Mouse (Mus musculus) left cerebral cortex, postnatal 36 days (tissue): Measurements from ENCODE around the gene Dock7. TPM values are rescaled to one million over a fixed set of nuclear protein-coding genes. Genes with fewer than 3 reads are reported as not detected.

Experiments
- DNase-seq, 2 experiments: peaks; one replicate each; pipeline ENCODE4 v3.0.0; 2021 to 2022; ENCODE audit warnings: low spot score in 2 of 2, mixed read lengths in 1 of 2
- intact Hi-C: fragments of 180-260 bp; cut with DNase I; formaldehyde crosslinking; loops from one replicate; pipeline ENCODE4 v1.15.1; 2025
- total RNA-seq, 2 experiments: library from RNA; stranded (reverse); gene quantifications; 2 replicates each; pipeline ENCODE4 v1.2.3; 2021

Gene Dock7
- total RNA-seq, 2 experiments from 2014 or later = 36.0 to 45.1 TPM

DNA sequence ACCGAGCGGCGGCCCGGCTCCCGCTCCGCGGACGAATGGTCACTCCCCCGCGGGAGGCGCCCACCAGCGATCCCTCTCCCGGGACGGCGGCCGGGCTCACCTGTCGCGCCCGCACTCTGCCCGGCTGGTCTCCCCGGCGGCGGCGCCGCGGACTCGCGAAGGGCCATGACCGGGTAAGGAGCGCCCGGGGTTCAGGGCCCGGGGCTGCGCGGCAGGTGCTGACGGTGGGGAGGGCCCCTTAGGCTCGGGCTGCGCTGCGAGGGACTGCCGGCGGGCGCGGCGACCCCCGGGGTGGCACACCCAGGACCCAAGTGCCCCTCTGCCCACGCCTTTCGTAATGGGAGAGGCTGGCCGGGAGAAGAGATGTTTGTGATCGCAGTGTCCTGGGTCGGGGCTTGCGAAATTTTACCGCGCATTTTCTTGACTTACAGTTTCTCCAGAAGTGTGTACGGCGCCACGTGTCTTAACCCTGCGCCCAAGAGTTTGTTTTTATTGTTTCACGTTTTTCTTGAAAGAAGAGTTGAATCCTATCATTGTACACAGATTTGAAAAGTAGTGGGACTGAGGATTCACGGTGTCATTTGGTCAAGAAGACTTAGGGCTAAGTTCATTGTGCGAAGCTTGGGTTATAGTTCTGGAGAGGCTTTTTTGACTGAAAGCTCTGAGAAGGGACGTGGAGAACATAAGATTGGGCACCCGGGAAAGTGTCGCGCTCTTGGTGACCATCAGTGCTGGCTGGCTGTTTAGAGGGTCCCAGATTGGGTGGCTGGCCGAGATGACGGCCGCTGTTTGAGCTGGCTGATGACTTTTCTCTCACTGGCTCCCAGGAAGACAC lies 196.4 kb downstream of the Dock7 start:
- DNase-seq = no peak
- intact Hi-C loops = loop anchor here (5.0 kb wide), 1 partner anchor 268 kb away; the partner anchor contains the start of gene Atg4c

DNA sequence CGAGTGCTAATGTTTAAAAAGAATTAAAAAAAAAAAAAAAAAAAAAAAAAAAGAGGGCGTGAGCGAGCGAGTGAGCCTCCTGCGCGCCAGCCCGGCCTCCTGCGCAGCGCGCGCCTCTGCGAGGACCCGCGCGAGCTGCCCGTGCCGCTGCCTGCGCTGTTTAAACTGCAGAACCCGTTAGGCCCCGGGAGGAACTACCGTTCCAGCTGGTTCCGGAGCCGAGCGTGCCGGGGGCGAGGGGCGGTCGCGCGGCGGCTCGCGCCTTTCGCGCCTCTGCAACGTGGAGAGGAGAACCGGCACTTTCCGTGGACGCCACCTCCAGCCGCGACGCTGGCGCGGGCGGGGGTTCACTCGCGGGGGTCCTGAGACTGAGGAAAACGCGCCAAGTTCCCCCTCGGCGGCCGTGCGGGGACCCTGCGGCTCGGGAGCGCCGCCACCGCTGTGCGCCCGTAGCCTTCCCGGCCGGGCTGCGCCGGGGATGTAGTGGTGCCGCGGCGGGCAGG lies 197.1 kb downstream of the Dock7 start, which contains the start of gene Usp1:
Usp1 (plus strand) TSS at position 243 of the 503 bp plus-strand sequence.
- peak in 1 of 2 experiments; percentile 89 for DNase-seq
- intact Hi-C loops = loop anchor here (2.0 to 5.0 kb wide), 2 partner anchors 197 to 269 kb away; partner anchors contain the start of genes Atg4c and Dock7

DNA sequence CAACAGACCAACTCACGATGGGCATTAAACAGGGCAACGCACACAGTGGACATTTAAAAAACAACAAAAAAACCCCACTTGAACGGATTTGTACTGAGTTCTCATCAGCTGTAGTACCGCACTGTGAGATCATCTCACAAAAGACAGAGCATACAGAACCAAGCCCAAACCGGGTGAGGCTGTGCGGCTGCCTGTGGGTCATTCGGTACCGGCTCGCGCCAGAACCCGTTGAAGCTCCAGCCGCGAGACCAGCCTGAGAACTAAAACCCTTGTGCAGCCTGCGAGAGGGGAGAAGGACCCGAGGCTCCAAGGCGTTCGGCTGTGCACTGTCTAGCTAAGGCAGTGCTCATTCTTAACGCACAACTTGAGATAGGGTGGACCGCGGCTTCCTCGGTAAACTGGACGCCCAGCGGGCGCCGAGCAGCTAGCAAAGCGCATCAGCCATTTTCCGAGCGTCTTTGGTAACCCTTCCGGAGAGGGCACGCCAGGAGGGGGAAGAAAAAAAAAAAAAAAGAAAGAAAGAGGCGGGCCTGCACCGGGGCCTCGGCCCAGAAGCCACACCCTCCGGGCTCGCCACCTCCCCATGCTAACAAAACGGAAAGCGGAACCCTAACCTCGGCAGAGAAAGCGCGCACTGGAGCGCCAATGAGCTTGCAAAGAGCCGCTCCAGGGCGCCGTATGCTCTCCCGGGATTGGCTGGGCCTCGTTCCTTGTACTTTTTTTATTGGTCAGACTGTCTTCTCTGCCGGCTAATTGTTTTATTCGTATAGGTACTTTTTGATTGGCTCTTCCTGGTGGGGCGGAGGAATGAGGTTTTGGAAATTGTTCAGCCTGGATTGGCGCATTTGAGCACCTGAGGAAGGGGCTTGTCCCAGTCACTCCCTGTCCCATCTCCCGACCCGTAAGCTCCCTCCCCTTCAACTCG lies 197.8 kb downstream of the Dock7 start:
- intact Hi-C loops = loop anchor here (2.0 to 5.0 kb wide), 2 partner anchors 198 to 269 kb away; partner anchors contain the start of genes Atg4c and Dock7
- DNase-seq = peak; percentile 97

DNA sequence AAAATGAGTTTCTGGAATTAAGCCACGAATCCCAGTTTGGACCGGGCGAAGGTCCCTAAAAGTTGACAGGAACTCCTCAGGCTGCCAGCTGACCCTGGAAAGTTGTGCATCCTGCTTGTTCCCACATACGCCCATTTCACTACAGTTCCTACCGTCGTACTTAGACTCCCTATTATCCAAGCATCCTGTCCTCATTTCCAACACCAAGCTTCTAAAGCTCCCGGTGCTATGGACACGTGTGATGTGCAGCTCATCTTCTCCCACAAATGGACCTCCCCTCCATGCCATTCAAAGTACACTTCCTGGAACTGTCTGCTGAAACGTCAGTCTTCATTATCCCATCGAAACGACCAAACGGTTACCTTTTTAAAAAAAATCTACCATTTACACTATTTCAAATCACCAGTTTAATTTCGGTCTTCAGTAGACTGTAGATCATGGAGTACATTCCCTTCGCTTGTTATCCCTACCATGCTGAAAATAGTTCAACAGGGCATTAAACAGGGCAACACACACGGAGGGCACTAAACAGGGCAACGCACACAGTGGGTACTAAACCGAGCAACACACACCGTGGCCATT lies 198.6 kb downstream of the Dock7 start:
- DNase-seq = peak in 1 of 2 experiments; percentile 8
- intact Hi-C loops = loop anchor here (2.0 to 5.0 kb wide), 2 partner anchors 199 to 270 kb away; partner anchors contain the start of genes Atg4c and Dock7

DNA sequence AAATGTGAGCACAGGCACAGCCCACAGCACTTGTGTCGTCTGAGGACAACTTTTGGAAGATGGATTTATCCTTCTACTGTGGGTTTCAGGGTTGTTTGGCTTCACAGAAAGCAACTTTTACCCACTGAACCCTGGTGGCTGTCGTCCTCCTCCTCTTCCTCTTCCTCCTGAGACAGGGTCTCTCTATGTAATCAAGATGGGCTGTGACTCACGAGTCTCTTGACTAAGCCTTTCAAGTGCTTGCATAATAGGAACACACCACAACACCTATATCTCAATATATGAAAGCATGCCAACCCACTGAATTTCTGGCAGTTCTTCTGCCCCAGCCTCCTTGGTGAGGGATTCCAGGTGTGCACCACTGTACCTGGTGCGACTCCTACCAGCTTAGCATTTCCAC lies 199.8 kb downstream of the Dock7 start:
- intact Hi-C loops = loop anchor here (5.0 kb wide), 1 partner anchor 271 kb away; the partner anchor contains the start of gene Atg4c
- no peak for DNase-seq

DNA sequence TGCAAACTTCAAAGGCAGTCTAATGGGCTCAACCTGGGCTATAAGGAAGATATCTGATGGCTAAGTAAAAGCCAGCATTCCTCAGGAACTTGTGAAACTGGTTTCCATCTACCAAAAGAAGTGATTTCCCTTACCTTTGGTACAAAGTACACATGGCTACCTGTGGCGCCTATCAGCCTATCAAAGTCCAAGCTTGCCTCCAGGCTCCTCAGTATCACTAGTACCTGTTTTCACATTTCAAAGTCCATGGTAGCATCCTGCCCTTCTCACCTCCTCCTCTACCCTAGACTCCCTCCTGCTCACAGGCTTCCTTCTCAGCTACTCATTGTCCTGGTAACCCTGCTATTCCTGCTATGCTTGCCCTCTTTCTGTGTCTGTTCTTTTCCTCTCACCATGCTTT lies 202.5 kb downstream of the Dock7 start:
- DNase-seq = no peak
- intact Hi-C loops = no loop called here

DNA sequence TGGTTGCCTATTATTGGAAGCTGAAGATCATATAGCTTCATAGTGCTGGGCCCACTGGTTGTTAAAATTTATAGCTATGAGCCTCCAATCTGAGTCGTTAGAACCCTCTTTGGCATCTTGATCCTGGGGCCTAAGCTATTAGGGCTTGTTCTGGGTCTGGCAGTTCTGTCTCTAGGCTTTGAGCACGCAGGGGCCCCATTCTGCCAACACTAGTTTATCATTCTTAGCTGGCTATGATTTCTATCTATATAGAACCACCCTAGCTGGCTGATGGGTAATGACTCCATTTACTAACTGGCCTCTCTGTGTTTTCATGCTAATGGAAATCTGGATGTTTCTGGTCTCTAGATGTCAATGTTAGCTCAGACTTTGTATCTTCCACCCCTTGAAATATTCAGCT lies 203.0 kb downstream of the Dock7 start:
- DNase-seq = no peak
- intact Hi-C loops = no loop called here

DNA sequence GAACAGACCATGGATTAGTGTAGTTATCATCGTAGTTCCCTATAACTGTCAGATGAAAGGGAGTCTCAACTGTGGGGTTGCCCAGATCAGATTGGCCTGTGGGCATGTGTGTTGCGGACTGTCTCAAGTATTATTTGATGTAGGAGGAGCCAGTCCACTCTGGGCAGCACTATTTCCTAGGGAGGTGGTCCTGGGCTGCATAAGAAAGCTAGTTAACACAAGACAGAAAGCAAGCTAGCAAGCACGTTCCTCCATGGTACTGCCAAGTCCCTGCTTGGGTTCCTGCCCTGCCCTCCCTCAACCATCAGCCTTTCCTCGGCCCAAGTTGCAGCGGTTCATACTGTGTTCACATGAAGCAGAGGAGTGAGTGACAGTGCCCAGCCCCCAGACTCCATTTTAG lies 210.5 kb downstream of the Dock7 start:
- intact Hi-C loops = no loop called here
- no peak for DNase-seq

DNA sequence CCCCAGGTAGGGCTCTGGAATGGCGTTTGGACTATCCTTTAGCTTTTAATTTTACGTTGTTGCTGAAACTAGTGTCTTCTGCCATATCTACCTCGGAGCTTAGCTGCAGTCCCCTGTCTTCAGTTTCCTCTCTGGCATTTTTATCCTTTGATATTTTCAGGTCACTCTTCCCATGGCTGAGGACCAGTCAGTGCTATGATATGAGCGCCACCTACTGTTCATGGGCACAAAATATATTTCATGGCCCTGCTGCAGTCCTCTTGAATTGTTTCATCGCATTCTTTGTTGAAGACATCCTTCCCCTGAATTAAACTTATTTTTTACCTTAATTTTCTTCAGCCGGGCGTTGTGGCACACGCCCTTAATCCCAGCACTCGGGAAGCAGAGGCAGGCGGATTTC lies 233.6 kb downstream of the Dock7 start:
- intact Hi-C loops = loop anchor here (5.0 kb wide), 1 partner anchor 150 kb away; no protein-coding TSS in a partner anchor
- DNase-seq = peak; percentile 23 to 29

Other genes starting within 250 kb of the Dock7 start
- gene Usp1, start 197.1 kb downstream of the Dock7 start, total RNA-seq = 10 to 100 TPM; 18.4 to 24.5 TPM
- gene Angptl3, start 90.0 kb downstream of the Dock7 start, total RNA-seq = under 1 TPM in 1 of 2 experiments, not detected in 1; 0.22 TPM
- gene Atg4c, start 73.0 kb upstream of the Dock7 start, total RNA-seq = 10 to 100 TPM; 42.4 to 45.2 TPM
- gene Gm12689, start 175.0 kb upstream of the Dock7 start, total RNA-seq = under 1 TPM; 0.32 to 0.68 TPM